Mouse (Mus musculus): ENCODE data around the gene Umad1. TPM values are rescaled to one million over a fixed set of nuclear protein-coding genes. Genes with fewer than 3 reads are reported as not detected.

The Umad1 gene
- polyA plus RNA-seq, 1 experiment from 2014 or later: 25.1 TPM

GRCm38 (mm10) chr6:8408332-8408731 lies 149.2 kb downstream of the Umad1 start:
- no peak for ATAC-seq (replicated peaks; ENCODE audit: insufficient number of reproducible peaks, low FRiP score, low TSS enrichment)
- H3K27me3 ChIP-seq (ENCODE audit: control insufficient read depth, insufficient read depth, low read length): no peaks in the 10 kb centered on the region
- H3K4me1 ChIP-seq (ENCODE audit: control insufficient read depth, insufficient read depth, low read length): no peaks in the 10 kb centered on the region
- H3K27ac ChIP-seq (ENCODE audit: low read depth, low read length): no peak overlapping the region
- no peak overlapping the region for H3K9ac ChIP-seq (ENCODE audit: low read depth, low read length)
- no peak overlapping the region for H3K4me2 ChIP-seq
- WGBS (ENCODE audit: insufficient replicate concordance): 68% methylated on average over 2 of the region's 2 CpGs
- H3K9me3 ChIP-seq (replicated peaks; ENCODE audit: control insufficient read depth, low read length): no peaks in the 10 kb centered on the region
- H3K36me3 ChIP-seq (ENCODE audit: control insufficient read depth, insufficient read depth, low read length): no peaks in the 10 kb centered on the region
- H3K4me3 ChIP-seq (ENCODE audit: low read depth, low read length): no peak overlapping the region

GRCm38 (mm10) chr6:8409865-8410264 lies 150.8 kb downstream of the Umad1 start:
- Histone ChIP-seq H3K27ac (ENCODE audit: low read depth, low read length) (no peak overlapping the region), H3K27me3 (ENCODE audit: control insufficient read depth, insufficient read depth, low read length) (no peaks in the 10 kb centered on the region), H3K9ac (ENCODE audit: low read depth, low read length) (no peak overlapping the region), H3K9me3 (replicated peaks; ENCODE audit: control insufficient read depth, low read length) (no peaks in the 10 kb centered on the region), H3K4me1 (ENCODE audit: control insufficient read depth, insufficient read depth, low read length) (no peaks in the 10 kb centered on the region), H3K4me2 (no peak overlapping the region), H3K4me3 (ENCODE audit: low read depth, low read length) (no peak overlapping the region), H3K36me3 (ENCODE audit: control insufficient read depth, insufficient read depth, low read length) (no peaks in the 10 kb centered on the region)
- peak; percentile 72 for ATAC-seq (replicated peaks; ENCODE audit: insufficient number of reproducible peaks, low FRiP score, low TSS enrichment)
- WGBS (ENCODE audit: insufficient replicate concordance): 54% methylated on average over 4 of the region's 4 CpGs

- H3K4me3 ChIP-seq (ENCODE audit: low read depth, low read length): no peak overlapping the region
- no peaks in the 10 kb centered on the region for H3K9me3 ChIP-seq (replicated peaks; ENCODE audit: control insufficient read depth, low read length)
- no peak overlapping the region for H3K9ac ChIP-seq (ENCODE audit: low read depth, low read length)
- H3K4me1 ChIP-seq (ENCODE audit: control insufficient read depth, insufficient read depth, low read length): no peaks in the 10 kb centered on the region
- ATAC-seq (replicated peaks; ENCODE audit: insufficient number of reproducible peaks, low FRiP score, low TSS enrichment): no peak
- H3K27me3 ChIP-seq (ENCODE audit: control insufficient read depth, insufficient read depth, low read length): no peaks in the 10 kb centered on the region
- WGBS (ENCODE audit: insufficient replicate concordance): 79% methylated on average over 10 of the region's 10 CpGs
- H3K36me3 ChIP-seq (ENCODE audit: control insufficient read depth, insufficient read depth, low read length): no peaks in the 10 kb centered on the region
- H3K4me2 ChIP-seq: no peak overlapping the region
- no peak overlapping the region for H3K27ac ChIP-seq (ENCODE audit: low read depth, low read length)
Measured at GRCm38 (mm10) chr6:8412845-8413598, 153.9 kb downstream of the Umad1 start.

- H3K36me3 ChIP-seq (ENCODE audit: control insufficient read depth, insufficient read depth, low read length): no peaks in the 10 kb centered on the region
- WGBS (ENCODE audit: insufficient replicate concordance): 58% methylated on average over 9 of the region's 9 CpGs
- H3K27ac ChIP-seq (ENCODE audit: low read depth, low read length): no peak overlapping the region
- H3K9me3 ChIP-seq (replicated peaks; ENCODE audit: control insufficient read depth, low read length): no peaks in the 10 kb centered on the region
- ATAC-seq (replicated peaks; ENCODE audit: insufficient number of reproducible peaks, low FRiP score, low TSS enrichment): no peak
- no peaks in the 10 kb centered on the region for H3K4me1 ChIP-seq (ENCODE audit: control insufficient read depth, insufficient read depth, low read length)
- no peak overlapping the region for H3K9ac ChIP-seq (ENCODE audit: low read depth, low read length)
- H3K4me3 ChIP-seq (ENCODE audit: low read depth, low read length): no peak overlapping the region
- no peaks in the 10 kb centered on the region for H3K27me3 ChIP-seq (ENCODE audit: control insufficient read depth, insufficient read depth, low read length)
- no peak overlapping the region for H3K4me2 ChIP-seq
Measured at GRCm38 (mm10) chr6:8414020-8414419, 154.9 kb downstream of the Umad1 start.

- H3K27ac ChIP-seq (ENCODE audit: low read depth, low read length): no peak overlapping the region
- no peak for ATAC-seq (replicated peaks; ENCODE audit: insufficient number of reproducible peaks, low FRiP score, low TSS enrichment)
- peaks cover 4% of the 10 kb centered on the region; the same call in 1 of the 2 replicates for H3K4me1 ChIP-seq (ENCODE audit: control insufficient read depth, insufficient read depth, low read length)
- H3K9me3 ChIP-seq (replicated peaks; ENCODE audit: control insufficient read depth, low read length): no peaks in the 10 kb centered on the region
- 94% methylated on average over 5 of the region's 5 CpGs for WGBS (ENCODE audit: insufficient replicate concordance)
- H3K4me2 ChIP-seq: no peak overlapping the region
- H3K27me3 ChIP-seq (ENCODE audit: control insufficient read depth, insufficient read depth, low read length): no peaks in the 10 kb centered on the region
- no peaks in the 10 kb centered on the region for H3K36me3 ChIP-seq (ENCODE audit: control insufficient read depth, insufficient read depth, low read length)
- H3K9ac ChIP-seq (ENCODE audit: low read depth, low read length): no peak overlapping the region
- no peak overlapping the region for H3K4me3 ChIP-seq (ENCODE audit: low read depth, low read length)
Measured at GRCm38 (mm10) chr6:8415823-8416222, 156.7 kb downstream of the Umad1 start.

GRCm38 (mm10) chr6:8416802-8417569 lies 157.9 kb downstream of the Umad1 start:
- 74% methylated on average over 8 of the region's 8 CpGs for WGBS (ENCODE audit: insufficient replicate concordance)
- no peak overlapping the region for H3K9ac ChIP-seq (ENCODE audit: low read depth, low read length)
- no peak overlapping the region for H3K4me2 ChIP-seq
- no peaks in the 10 kb centered on the region for H3K9me3 ChIP-seq (replicated peaks; ENCODE audit: control insufficient read depth, low read length)
- no peaks in the 10 kb centered on the region for H3K27me3 ChIP-seq (ENCODE audit: control insufficient read depth, insufficient read depth, low read length)
- no peaks in the 10 kb centered on the region for H3K36me3 ChIP-seq (ENCODE audit: control insufficient read depth, insufficient read depth, low read length)
- no peak for ATAC-seq (replicated peaks; ENCODE audit: insufficient number of reproducible peaks, low FRiP score, low TSS enrichment)
- no peak overlapping the region for H3K27ac ChIP-seq (ENCODE audit: low read depth, low read length)
- H3K4me1 ChIP-seq (ENCODE audit: control insufficient read depth, insufficient read depth, low read length): peaks cover 6% of the 10 kb centered on the region; the same call in 1 of the 2 replicates
- H3K4me3 ChIP-seq (ENCODE audit: low read depth, low read length): no peak overlapping the region

GRCm38 (mm10) chr6:8419485-8420186 lies 160.5 kb downstream of the Umad1 start:
- ATAC-seq (replicated peaks; ENCODE audit: insufficient number of reproducible peaks, low FRiP score, low TSS enrichment): no peak
- no peak overlapping the region for H3K4me3 ChIP-seq (ENCODE audit: low read depth, low read length)

GRCm38 (mm10) chr6:8420187-8420503 lies 161.1 kb downstream of the Umad1 start:
- Histone ChIP-seq H3K9me3 (replicated peaks; ENCODE audit: control insufficient read depth, low read length) (no peaks in the 10 kb centered on the region), H3K4me1 (ENCODE audit: control insufficient read depth, insufficient read depth, low read length) (peaks cover 11% of the 10 kb centered on the region), H3K9ac (ENCODE audit: low read depth, low read length) (no peak overlapping the region), H3K4me3 (ENCODE audit: low read depth, low read length) (no peak overlapping the region), H3K27ac (ENCODE audit: low read depth, low read length) (no peak overlapping the region), H3K4me2 (no peak overlapping the region), H3K27me3 (ENCODE audit: control insufficient read depth, insufficient read depth, low read length) (no peaks in the 10 kb centered on the region), H3K36me3 (ENCODE audit: control insufficient read depth, insufficient read depth, low read length) (no peaks in the 10 kb centered on the region)
- WGBS (ENCODE audit: insufficient replicate concordance): 96% methylated on average over 1 of the region's 1 CpGs
- ATAC-seq (replicated peaks; ENCODE audit: insufficient number of reproducible peaks, low FRiP score, low TSS enrichment): no peak

More at GRCm38 (mm10) chr6:8419485-8420186, 160.5 kb downstream of the Umad1 start:
- H3K4me1 ChIP-seq (ENCODE audit: control insufficient read depth, insufficient read depth, low read length): peaks cover 11% of the 10 kb centered on the region
- WGBS (ENCODE audit: insufficient replicate concordance): 53% methylated on average over 4 of the region's 4 CpGs
- no peak overlapping the region for H3K27ac ChIP-seq (ENCODE audit: low read depth, low read length)
- no peaks in the 10 kb centered on the region for H3K27me3 ChIP-seq (ENCODE audit: control insufficient read depth, insufficient read depth, low read length)
- H3K4me2 ChIP-seq: no peak overlapping the region
- no peak overlapping the region for H3K9ac ChIP-seq (ENCODE audit: low read depth, low read length)
- no peaks in the 10 kb centered on the region for H3K36me3 ChIP-seq (ENCODE audit: control insufficient read depth, insufficient read depth, low read length)
- no peaks in the 10 kb centered on the region for H3K9me3 ChIP-seq (replicated peaks; ENCODE audit: control insufficient read depth, low read length)

Data from heart, embryonic 11.5 days (tissue).